Mouse (Mus musculus): ENCODE data around the gene Lgals12.

GRCm38 (mm10) chr19:7595534-7595933, 11.5 kb downstream of the Lgals12 start:
- TF ChIP-seq CTCF (IDR thresholded peaks at IDR 0.05; ENCODE audit: control insufficient read depth, insufficient read depth, low read length) (peak; percentile 30; the same call in 1 of the 2 replicates), POLR2A (IDR thresholded peaks at IDR 0.05; ENCODE audit: borderline replicate concordance, control insufficient read depth, low read depth, low read length) (no peak)
